Mouse (Mus musculus) liver, adult 2 months (tissue): ENCODE measurements at regions not wholly inside any gene's neighbourhood (a gene's known extent, or its start where the extent isn't known, plus 50 kb on each side); places are given as distances from the start of the nearest gene placed in this dataset.

ENCODE experiments used
- CTCF ChIP-seq: fragments of 200-500 bp; IDR thresholded peaks from 2 replicates; pipeline ENCODE4 v1.5.1; 2011; ENCODE audit warnings: low read depth, low read length, control low read depth
- POLR2A ChIP-seq: fragments of 200-500 bp; IDR thresholded peaks from 2 replicates; pipeline ENCODE4 v1.6.1; 2011; ENCODE audit warnings: low read length, control low read depth; ENCODE audit not compliant: insufficient read depth; ENCODE audit errors: extremely low read depth

- TF ChIP-seq CTCF (no peak), POLR2A (no peak)
Measured at GRCm38 (mm10) chr1:14595961-14596360, 1497.2 kb downstream of the 4930444P10Rik start.
